Mouse (Mus musculus) midbrain, embryonic 15.5 days (tissue): ENCODE measurements around the gene Syt16. TPM values are rescaled to one million over a fixed set of nuclear protein-coding genes. Genes with fewer than 3 reads are reported as not detected.

ENCODE experiments used
- ATAC-seq: fragments of 200-750 bp; cut with Nextera tagmentation; replicated peaks from 2 replicates; pipeline ENCODE4 v1.8.0; 2017; ENCODE audit warnings: moderate TSS enrichment
- H3K27ac ChIP-seq: fragments of 300-500 bp; sonication (generic); 2 replicates; pipeline ENCODE4 v1.5.1; 2015; ENCODE audit warnings: mild to moderate bottlenecking, inconsistent platforms
- H3K27me3 ChIP-seq: fragments of 300-500 bp; sonication (generic); replicated peaks from 2 replicates; pipeline ENCODE4 v1.6.1; 2015; ENCODE audit warnings: inconsistent platforms
- H3K36me3 ChIP-seq: fragments of 300-500 bp; sonication (generic); replicated peaks from 2 replicates; pipeline ENCODE4 v1.6.1; 2015; ENCODE audit warnings: inconsistent platforms
- H3K4me1 ChIP-seq: fragments of 300-500 bp; sonication (generic); 2 replicates; pipeline ENCODE4 v1.6.1; 2015; ENCODE audit warnings: inconsistent platforms
- H3K4me2 ChIP-seq: fragments of 300-500 bp; sonication (generic); 2 replicates; pipeline ENCODE4 v1.6.1; 2015; ENCODE audit warnings: inconsistent platforms, mild to moderate bottlenecking, moderate library complexity
- H3K4me3 ChIP-seq: fragments of 300-500 bp; sonication (generic); 2 replicates; pipeline ENCODE4 v1.5.1; 2015; ENCODE audit warnings: mild to moderate bottlenecking, inconsistent platforms
- H3K9ac ChIP-seq: fragments of 300-500 bp; sonication (generic); 2 replicates; pipeline ENCODE4 v1.6.1; 2015; ENCODE audit warnings: mild to moderate bottlenecking, inconsistent platforms
- H3K9me3 ChIP-seq: fragments of 300-500 bp; sonication (generic); 2 replicates; pipeline ENCODE4 v1.6.1; 2016; ENCODE audit warnings: inconsistent platforms
- WGBS: fragments of 180-500 bp; shearing (Covaris S2); methylation state at CpG from one replicate; pipeline ENCODE4 v1.1.7; 2015; ENCODE audit warnings: mixed read lengths; 5-methylcytosine and 5-hydroxymethylcytosine counted together
- polyA plus RNA-seq: library from polyadenylated mRNA; unstranded; fragments of >200 nt; fragmentation: Nextera tagmentation; extraction: Ambion mirVana; gene quantifications from 2 replicates; pipeline ENCODE4 v1.2.1, GENCODE M21; 2015

Syt16 gene
- polyA plus RNA-seq, 1 experiment from 2014 or later, result 91.2 TPM

GRCm38 (mm10) chr12:74192552-74192951, 195.1 kb downstream of the Syt16 start:
- no peak overlapping the region for H3K27ac ChIP-seq
- no peaks in the 10 kb centered on the region for H3K36me3 ChIP-seq
- H3K4me3 ChIP-seq, result no peak overlapping the region
- ATAC-seq, result no peak
- no peaks in the 10 kb centered on the region for H3K9me3 ChIP-seq
- no peaks in the 10 kb centered on the region for H3K27me3 ChIP-seq
- H3K9ac ChIP-seq, result no peak overlapping the region
- no peak overlapping the region for H3K4me2 ChIP-seq
- H3K4me1 ChIP-seq, result no peaks in the 10 kb centered on the region
- WGBS, result 74% methylated on average over 4 of the region's 4 CpGs

DNA sequence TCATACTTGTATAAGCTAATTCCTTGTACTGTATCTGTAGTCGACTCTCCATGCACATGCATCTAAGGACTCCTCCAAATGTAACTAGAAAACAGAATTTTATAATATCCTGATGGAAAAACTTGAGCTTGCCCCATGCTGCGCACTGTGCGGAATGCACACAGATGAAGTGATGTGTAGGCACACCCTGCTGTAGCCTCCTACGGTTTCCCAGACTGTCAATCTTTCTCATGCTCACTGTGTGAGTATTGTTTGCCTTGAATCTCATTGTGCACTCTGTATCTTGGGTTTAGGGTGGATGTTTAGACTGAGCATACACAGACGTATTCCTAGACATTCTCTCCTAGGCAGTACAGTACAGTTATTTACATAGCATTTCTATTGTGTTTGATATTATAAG, 203.9 kb downstream of the Syt16 start:
- no peak overlapping the region for H3K27ac ChIP-seq
- H3K4me3 ChIP-seq, result no peak overlapping the region
- no peak overlapping the region for H3K9ac ChIP-seq
- H3K4me2 ChIP-seq, result no peak overlapping the region
- H3K27me3 ChIP-seq, result no peaks in the 10 kb centered on the region
- H3K9me3 ChIP-seq, result no peaks in the 10 kb centered on the region
- ATAC-seq, result no peak
- 70% methylated on average over 5 of the region's 5 CpGs for WGBS
- no peaks in the 10 kb centered on the region for H3K36me3 ChIP-seq
- no peaks in the 10 kb centered on the region for H3K4me1 ChIP-seq

GRCm38 (mm10) chr12:74202431-74203042, 205.1 kb downstream of the Syt16 start:
- Histone ChIP-seq H3K27ac (0 out of 2 replicates have a peak overlapping the region, but pooled peaks have one; percentile 17), H3K9ac (no peak overlapping the region), H3K4me3 (no peak overlapping the region), H3K27me3 (no peaks in the 10 kb centered on the region), H3K4me1 (no peaks in the 10 kb centered on the region), H3K4me2 (no peak overlapping the region), H3K36me3 (no peaks in the 10 kb centered on the region), H3K9me3 (no peaks in the 10 kb centered on the region)
- 74% methylated on average over 6 of the region's 6 CpGs for WGBS
- no peak for ATAC-seq

DNA sequence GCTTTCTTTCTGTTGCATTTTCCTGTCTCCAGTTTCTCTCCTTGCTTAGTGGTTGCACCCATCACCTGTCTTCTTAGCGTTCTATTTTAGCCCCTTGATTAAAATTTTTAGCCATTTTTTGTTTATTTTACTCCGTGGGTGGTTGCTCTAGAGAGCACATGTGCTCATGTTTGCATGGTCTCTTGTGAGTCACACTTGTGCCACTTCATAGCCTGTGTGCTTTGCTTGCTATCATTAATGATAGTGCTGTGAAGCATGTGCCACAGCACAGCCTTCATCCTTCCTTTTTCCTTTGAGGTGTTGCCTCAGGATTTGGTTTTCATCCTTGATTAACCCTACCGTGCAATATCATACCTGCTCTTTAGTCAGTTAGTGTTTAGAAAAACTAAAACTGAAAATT, 214.7 kb downstream of the Syt16 start:
- Histone ChIP-seq H3K4me3 (no peak overlapping the region), H3K4me1 (no peaks in the 10 kb centered on the region), H3K36me3 (no peaks in the 10 kb centered on the region), H3K9ac (no peak overlapping the region), H3K4me2 (no peak overlapping the region), H3K27me3 (no peaks in the 10 kb centered on the region), H3K9me3 (no peaks in the 10 kb centered on the region), H3K27ac (no peak overlapping the region)
- no peak for ATAC-seq
- WGBS, result 77% methylated on average over 3 of the region's 3 CpGs

GRCm38 (mm10) chr12:74216103-74216728, 218.8 kb downstream of the Syt16 start:
- H3K27ac ChIP-seq, result no peak overlapping the region
- H3K4me3 ChIP-seq, result no peak overlapping the region
- H3K4me2 ChIP-seq, result no peak overlapping the region
- no peaks in the 10 kb centered on the region for H3K27me3 ChIP-seq
- H3K36me3 ChIP-seq, result no peaks in the 10 kb centered on the region
- H3K9ac ChIP-seq, result no peak overlapping the region
- no peaks in the 10 kb centered on the region for H3K4me1 ChIP-seq
- 74% methylated on average over 5 of the region's 5 CpGs for WGBS
- ATAC-seq, result no peak
- no peaks in the 10 kb centered on the region for H3K9me3 ChIP-seq

GRCm38 (mm10) chr12:74219909-74220308, 222.4 kb downstream of the Syt16 start:
- 85% methylated on average over 4 of the region's 4 CpGs for WGBS
- no peak overlapping the region for H3K4me3 ChIP-seq
- H3K4me1 ChIP-seq, result no peaks in the 10 kb centered on the region
- no peak for ATAC-seq
- H3K4me2 ChIP-seq, result no peak overlapping the region
- no peaks in the 10 kb centered on the region for H3K36me3 ChIP-seq
- no peak overlapping the region for H3K9ac ChIP-seq
- H3K27me3 ChIP-seq, result no peaks in the 10 kb centered on the region
- H3K27ac ChIP-seq, result no peak overlapping the region
- H3K9me3 ChIP-seq, result no peaks in the 10 kb centered on the region

DNA sequence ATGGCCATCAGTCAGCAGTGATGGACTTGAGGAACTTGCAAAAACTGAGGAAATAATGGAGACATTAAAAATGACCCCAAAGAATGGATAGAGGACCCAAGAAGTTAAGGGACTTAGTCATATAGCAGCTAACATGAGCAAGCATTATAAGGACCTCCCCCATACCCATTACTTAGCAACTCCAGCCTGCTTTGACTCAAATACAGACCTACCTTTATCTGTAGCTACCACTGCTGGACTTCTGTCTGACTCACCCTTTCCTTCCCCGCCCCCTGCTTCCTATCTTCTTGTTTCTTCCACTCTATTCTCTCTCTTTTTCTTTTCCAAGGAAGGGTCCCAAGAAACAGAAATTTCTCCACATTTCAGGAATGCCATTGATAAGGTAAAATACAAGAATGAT, 223.2 kb downstream of the Syt16 start:
- WGBS, result 85% methylated on average over 1 of the region's 1 CpGs
- ATAC-seq, result no peak
- no peaks in the 10 kb centered on the region for H3K27me3 ChIP-seq
- H3K4me3 ChIP-seq, result no peak overlapping the region
- H3K27ac ChIP-seq, result no peak overlapping the region
- H3K4me1 ChIP-seq, result no peaks in the 10 kb centered on the region
- no peaks in the 10 kb centered on the region for H3K36me3 ChIP-seq
- no peak overlapping the region for H3K9ac ChIP-seq
- no peak overlapping the region for H3K4me2 ChIP-seq
- H3K9me3 ChIP-seq, result no peaks in the 10 kb centered on the region

GRCm38 (mm10) chr12:74230808-74231207, 233.3 kb downstream of the Syt16 start:
- Histone ChIP-seq H3K9me3 (no peaks in the 10 kb centered on the region), H3K9ac (no peak overlapping the region), H3K36me3 (no peaks in the 10 kb centered on the region), H3K4me2 (no peak overlapping the region), H3K4me1 (no peaks in the 10 kb centered on the region), H3K4me3 (no peak overlapping the region), H3K27ac (no peak overlapping the region), H3K27me3 (no peaks in the 10 kb centered on the region)
- ATAC-seq, result no peak
- 80% methylated on average over 10 of the region's 10 CpGs for WGBS

DNA sequence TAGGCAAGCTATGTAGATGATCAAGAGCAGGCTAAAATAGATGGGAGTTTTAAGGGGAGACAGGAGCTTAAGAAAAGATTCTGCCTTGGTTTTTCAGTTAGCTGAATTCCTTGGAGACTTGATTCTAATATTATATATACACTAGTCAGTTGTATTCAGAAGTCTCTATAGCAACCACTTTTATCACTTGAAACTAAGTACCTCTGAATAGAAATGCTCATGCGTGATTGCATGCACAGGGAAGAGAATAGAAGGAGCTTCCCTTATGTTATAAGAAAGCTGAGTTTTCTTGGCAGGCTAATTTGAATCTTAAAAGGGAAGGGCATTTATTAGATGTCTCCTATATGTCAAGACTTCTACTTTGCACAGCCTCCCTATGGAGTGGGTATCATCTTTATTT, 235.4 kb downstream of the Syt16 start:
- WGBS, result 44% methylated on average over 1 of the region's 1 CpGs
- 0 out of 2 replicates have a peak overlapping the region, but pooled peaks have one; percentile 5 for H3K27ac ChIP-seq

GRCm38 (mm10) chr12:74236191-74236590, 238.7 kb downstream of the Syt16 start:
- Histone ChIP-seq H3K4me3 (no peak overlapping the region), H3K27me3 (no peaks in the 10 kb centered on the region), H3K27ac (no peak overlapping the region), H3K4me1 (no peaks in the 10 kb centered on the region), H3K36me3 (0 out of 2 replicates have a peak, but pooled peaks cover 2% of the 10 kb centered on the region), H3K9ac (no peak overlapping the region), H3K4me2 (no peak overlapping the region), H3K9me3 (no peaks in the 10 kb centered on the region)
- WGBS, result 86% methylated on average over 8 of the region's 8 CpGs
- ATAC-seq, result no peak

More for the DNA sequence above, 235.4 kb downstream of the Syt16 start:
- H3K36me3 ChIP-seq, result 0 out of 2 replicates have a peak, but pooled peaks cover 2% of the 10 kb centered on the region
- no peak overlapping the region for H3K4me2 ChIP-seq
- H3K4me1 ChIP-seq, result no peaks in the 10 kb centered on the region
- H3K9me3 ChIP-seq, result no peaks in the 10 kb centered on the region
- no peaks in the 10 kb centered on the region for H3K27me3 ChIP-seq
- no peak overlapping the region for H3K9ac ChIP-seq
- ATAC-seq, result no peak
- H3K4me3 ChIP-seq, result no peak overlapping the region

- WGBS, result 72% methylated on average over 7 of the region's 7 CpGs
- H3K36me3 ChIP-seq, result 0 out of 2 replicates have a peak, but pooled peaks cover 2% of the 10 kb centered on the region
- no peaks in the 10 kb centered on the region for H3K27me3 ChIP-seq
- no peaks in the 10 kb centered on the region for H3K9me3 ChIP-seq
- no peak for ATAC-seq
- no peak overlapping the region for H3K9ac ChIP-seq
- H3K27ac ChIP-seq, result no peak overlapping the region
- no peak overlapping the region for H3K4me2 ChIP-seq
- H3K4me3 ChIP-seq, result no peak overlapping the region
- no peaks in the 10 kb centered on the region for H3K4me1 ChIP-seq
Measured at GRCm38 (mm10) chr12:74238056-74238455, 240.6 kb downstream of the Syt16 start.

DNA sequence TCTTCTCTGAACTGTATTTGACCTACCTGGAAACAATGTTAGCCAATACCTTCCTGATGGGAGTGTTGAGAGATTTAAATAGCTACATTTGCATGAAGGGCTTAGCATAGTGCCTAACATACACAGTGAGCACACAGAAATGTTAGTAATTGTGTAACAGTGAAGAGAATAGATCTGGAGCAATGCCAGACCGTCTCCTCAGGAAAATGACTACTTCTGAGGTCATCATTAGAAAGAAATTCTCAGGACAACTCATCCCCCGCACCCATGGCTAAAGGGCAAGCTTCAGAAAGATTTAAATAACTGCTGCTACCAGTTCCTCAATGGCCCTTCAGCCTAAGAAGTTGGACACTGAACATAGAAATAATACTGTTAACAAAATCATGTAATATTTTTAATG, 241.3 kb downstream of the Syt16 start:
- Histone ChIP-seq H3K27ac (no peak overlapping the region), H3K27me3 (no peaks in the 10 kb centered on the region), H3K4me2 (no peak overlapping the region), H3K4me1 (no peaks in the 10 kb centered on the region), H3K9me3 (no peaks in the 10 kb centered on the region), H3K4me3 (no peak overlapping the region), H3K9ac (no peak overlapping the region), H3K36me3 (0 out of 2 replicates have a peak, but pooled peaks cover 2% of the 10 kb centered on the region)
- ATAC-seq, result no peak
- 79% methylated on average over 2 of the region's 2 CpGs for WGBS

GRCm38 (mm10) chr12:74264846-74265245, 267.4 kb downstream of the Syt16 start:
- Histone ChIP-seq H3K27me3 (no peaks in the 10 kb centered on the region), H3K27ac (no peak overlapping the region), H3K9ac (no peak overlapping the region), H3K4me3 (no peak overlapping the region), H3K9me3 (no peaks in the 10 kb centered on the region), H3K36me3 (no peaks in the 10 kb centered on the region), H3K4me2 (no peak overlapping the region), H3K4me1 (no peaks in the 10 kb centered on the region)
- 50% methylated on average over 3 of the region's 3 CpGs for WGBS
- no peak for ATAC-seq
